Mouse (Mus musculus) bone marrow macrophage, adult 2 months (primary cell): Measurements from ENCODE around the gene Mapkap1.

Experiments
- CTCF ChIP-seq: IDR thresholded peaks from 2 replicates; pipeline ENCODE4 v1.5.1; 2012; ENCODE audit warnings: low read depth, mild to moderate bottlenecking, low read length, moderate library complexity
- POLR2A ChIP-seq: IDR thresholded peaks from 2 replicates; pipeline ENCODE4 v1.6.1; 2012; ENCODE audit warnings: mild to moderate bottlenecking, low read depth, low read length, borderline replicate concordance

GRCm38 (mm10) chr2:34408341-34408740, 1.8 kb downstream of the Mapkap1 start:
- TF ChIP-seq POLR2A (no peak), CTCF (no peak)
